Mouse (Mus musculus): ENCODE measurements around the gene Bpifc. TPM values are rescaled to one million over a fixed set of nuclear protein-coding genes. Genes with fewer than 3 reads are reported as not detected.

Bpifc gene
- polyA plus RNA-seq (2014; fragmentation: Nextera tagmentation; extraction: Ambion mirVana), result not detected in 2 replicates

- 91% methylated on average over 2 of the region's 2 CpGs for WGBS
- DNase-seq (ENCODE audit: low spot score) (no peak), ATAC-seq (replicated peaks; ENCODE audit: low FRiP score) (no peak)
- H3K9me3 ChIP-seq (ENCODE audit: control insufficient read depth, low read length), result no peaks in the 10 kb centered on the region
- H3K9ac ChIP-seq (ENCODE audit: low read length), result no peak within 1 kb of the TSS
- H3K4me1 ChIP-seq (replicated peaks; ENCODE audit: control insufficient read depth, insufficient read depth, low read length), result no peaks in the 10 kb centered on the region
- no peak within 1 kb of the TSS for H3K4me2 ChIP-seq (ENCODE audit: low read depth, low read length, severe bottlenecking)
- no peaks in the 10 kb centered on the region for H3K36me3 ChIP-seq (ENCODE audit: control insufficient read depth, insufficient read depth, low read length)
- no peak within 1 kb of the TSS for H3K27ac ChIP-seq (ENCODE audit: low read depth, low read length)
- no peak within 1 kb of the TSS for H3K4me3 ChIP-seq (ENCODE audit: low read depth, low read length)
- no peaks in the 10 kb centered on the region for H3K27me3 ChIP-seq (ENCODE audit: control insufficient read depth, insufficient read depth, low read length)
Measured at GRCm38 (mm10) chr10:86011781-86012180, at the start of gene Bpifc. TSS of gene Bpifc (minus strand) at chr10:86011895.

GRCm38 (mm10) chr10:86060267-86060666 is 48.6 kb upstream of the Bpifc start:
- no peak overlapping the region for H3K27ac ChIP-seq (ENCODE audit: low read depth, low read length)
- ATAC-seq (replicated peaks; ENCODE audit: low FRiP score), result no peak
- H3K4me3 ChIP-seq (ENCODE audit: low read depth, low read length), result no peak overlapping the region
- no peaks in the 10 kb centered on the region for H3K9me3 ChIP-seq (ENCODE audit: control insufficient read depth, low read length)
- no peaks in the 10 kb centered on the region for H3K4me1 ChIP-seq (replicated peaks; ENCODE audit: control insufficient read depth, insufficient read depth, low read length)
- H3K9ac ChIP-seq (ENCODE audit: low read length), result no peak overlapping the region
- no peaks in the 10 kb centered on the region for H3K36me3 ChIP-seq (ENCODE audit: control insufficient read depth, insufficient read depth, low read length)
- no peaks in the 10 kb centered on the region for H3K27me3 ChIP-seq (ENCODE audit: control insufficient read depth, insufficient read depth, low read length)
- DNase-seq (ENCODE audit: low spot score), result no peak
- 47% methylated on average over 3 of the region's 3 CpGs for WGBS
- H3K4me2 ChIP-seq (ENCODE audit: low read depth, low read length, severe bottlenecking), result no peak overlapping the region

- Histone ChIP-seq H3K9me3 (ENCODE audit: control insufficient read depth, low read length) (no peaks in the 10 kb centered on the region), H3K36me3 (ENCODE audit: control insufficient read depth, insufficient read depth, low read length) (no peaks in the 10 kb centered on the region), H3K9ac (ENCODE audit: low read length) (no peak overlapping the region), H3K4me2 (ENCODE audit: low read depth, low read length, severe bottlenecking) (no peak overlapping the region), H3K27ac (ENCODE audit: low read depth, low read length) (no peak overlapping the region), H3K4me1 (replicated peaks; ENCODE audit: control insufficient read depth, insufficient read depth, low read length) (no peaks in the 10 kb centered on the region), H3K4me3 (ENCODE audit: low read depth, low read length) (no peak overlapping the region), H3K27me3 (ENCODE audit: control insufficient read depth, insufficient read depth, low read length) (no peaks in the 10 kb centered on the region)
- 63% methylated on average over 2 of the region's 2 CpGs for WGBS
- ATAC-seq (replicated peaks; ENCODE audit: low FRiP score), result no peak
- DNase-seq (ENCODE audit: low spot score), result no peak
Measured at GRCm38 (mm10) chr10:86057712-86058111, 46.0 kb upstream of the Bpifc start.

GRCm38 (mm10) chr10:86057286-86057685 is 45.6 kb upstream of the Bpifc start:
- no peak for ATAC-seq (replicated peaks; ENCODE audit: low FRiP score)
- H3K27ac ChIP-seq (ENCODE audit: low read depth, low read length), result no peak overlapping the region
- H3K4me1 ChIP-seq (replicated peaks; ENCODE audit: control insufficient read depth, insufficient read depth, low read length), result no peaks in the 10 kb centered on the region
- no peak overlapping the region for H3K9ac ChIP-seq (ENCODE audit: low read length)
- no peaks in the 10 kb centered on the region for H3K27me3 ChIP-seq (ENCODE audit: control insufficient read depth, insufficient read depth, low read length)
- WGBS, result 82% methylated on average over 11 of the region's 11 CpGs
- no peaks in the 10 kb centered on the region for H3K36me3 ChIP-seq (ENCODE audit: control insufficient read depth, insufficient read depth, low read length)
- DNase-seq (ENCODE audit: low spot score), result no peak
- H3K4me3 ChIP-seq (ENCODE audit: low read depth, low read length), result no peak overlapping the region
- no peaks in the 10 kb centered on the region for H3K9me3 ChIP-seq (ENCODE audit: control insufficient read depth, low read length)
- no peak overlapping the region for H3K4me2 ChIP-seq (ENCODE audit: low read depth, low read length, severe bottlenecking)

- ATAC-seq (replicated peaks; ENCODE audit: low FRiP score) (no peak), DNase-seq (ENCODE audit: low spot score) (no peak)
- no peaks in the 10 kb centered on the region for H3K4me1 ChIP-seq (replicated peaks; ENCODE audit: control insufficient read depth, insufficient read depth, low read length)
- no peaks in the 10 kb centered on the region for H3K36me3 ChIP-seq (ENCODE audit: control insufficient read depth, insufficient read depth, low read length)
- H3K27me3 ChIP-seq (ENCODE audit: control insufficient read depth, insufficient read depth, low read length), result no peaks in the 10 kb centered on the region
- 86% methylated on average over 8 of the region's 8 CpGs for WGBS
- no peaks in the 10 kb centered on the region for H3K9me3 ChIP-seq (ENCODE audit: control insufficient read depth, low read length)
- H3K9ac ChIP-seq (ENCODE audit: low read length), result no peak overlapping the region
- no peak overlapping the region for H3K4me2 ChIP-seq (ENCODE audit: low read depth, low read length, severe bottlenecking)
- H3K4me3 ChIP-seq (ENCODE audit: low read depth, low read length), result no peak overlapping the region
- H3K27ac ChIP-seq (ENCODE audit: low read depth, low read length), result no peak overlapping the region
Measured at GRCm38 (mm10) chr10:86056297-86056903, 44.7 kb upstream of the Bpifc start.

- WGBS, result 91% methylated on average over 10 of the region's 10 CpGs
- no peaks in the 10 kb centered on the region for H3K27me3 ChIP-seq (ENCODE audit: control insufficient read depth, insufficient read depth, low read length)
- no peak overlapping the region for H3K9ac ChIP-seq (ENCODE audit: low read length)
- H3K4me3 ChIP-seq (ENCODE audit: low read depth, low read length), result no peak overlapping the region
- no peak overlapping the region for H3K4me2 ChIP-seq (ENCODE audit: low read depth, low read length, severe bottlenecking)
- H3K36me3 ChIP-seq (ENCODE audit: control insufficient read depth, insufficient read depth, low read length), result no peaks in the 10 kb centered on the region
- no peak for ATAC-seq (replicated peaks; ENCODE audit: low FRiP score)
- H3K4me1 ChIP-seq (replicated peaks; ENCODE audit: control insufficient read depth, insufficient read depth, low read length), result no peaks in the 10 kb centered on the region
- H3K27ac ChIP-seq (ENCODE audit: low read depth, low read length), result no peak overlapping the region
- H3K9me3 ChIP-seq (ENCODE audit: control insufficient read depth, low read length), result no peaks in the 10 kb centered on the region
- no peak for DNase-seq (ENCODE audit: low spot score)
Measured at GRCm38 (mm10) chr10:86052818-86053522, 41.3 kb upstream of the Bpifc start.

- no peaks in the 10 kb centered on the region for H3K4me1 ChIP-seq (replicated peaks; ENCODE audit: control insufficient read depth, insufficient read depth, low read length)
- no peak overlapping the region for H3K4me2 ChIP-seq (ENCODE audit: low read depth, low read length, severe bottlenecking)
- H3K27ac ChIP-seq (ENCODE audit: low read depth, low read length), result no peak overlapping the region
- WGBS, result 87% methylated on average over 2 of the region's 2 CpGs
- no peaks in the 10 kb centered on the region for H3K36me3 ChIP-seq (ENCODE audit: control insufficient read depth, insufficient read depth, low read length)
- no peak overlapping the region for H3K9ac ChIP-seq (ENCODE audit: low read length)
- H3K4me3 ChIP-seq (ENCODE audit: low read depth, low read length), result no peak overlapping the region
- DNase-seq (ENCODE audit: low spot score) (no peak), ATAC-seq (replicated peaks; ENCODE audit: low FRiP score) (no peak)
- no peaks in the 10 kb centered on the region for H3K9me3 ChIP-seq (ENCODE audit: control insufficient read depth, low read length)
- H3K27me3 ChIP-seq (ENCODE audit: control insufficient read depth, insufficient read depth, low read length), result no peaks in the 10 kb centered on the region
Measured at GRCm38 (mm10) chr10:86050522-86050921, 38.8 kb upstream of the Bpifc start.

- Histone ChIP-seq H3K4me2 (ENCODE audit: low read depth, low read length, severe bottlenecking) (no peak overlapping the region), H3K27me3 (ENCODE audit: control insufficient read depth, insufficient read depth, low read length) (no peaks in the 10 kb centered on the region), H3K4me1 (replicated peaks; ENCODE audit: control insufficient read depth, insufficient read depth, low read length) (no peaks in the 10 kb centered on the region), H3K9me3 (ENCODE audit: control insufficient read depth, low read length) (no peaks in the 10 kb centered on the region), H3K36me3 (ENCODE audit: control insufficient read depth, insufficient read depth, low read length) (no peaks in the 10 kb centered on the region), H3K4me3 (ENCODE audit: low read depth, low read length) (no peak overlapping the region), H3K27ac (ENCODE audit: low read depth, low read length) (no peak overlapping the region), H3K9ac (ENCODE audit: low read length) (no peak overlapping the region)
- WGBS, result 88% methylated on average over 9 of the region's 9 CpGs
- no peak for DNase-seq (ENCODE audit: low spot score)
- no peak for ATAC-seq (replicated peaks; ENCODE audit: low FRiP score)
Measured at GRCm38 (mm10) chr10:86047786-86048185, 36.1 kb upstream of the Bpifc start.

GRCm38 (mm10) chr10:86046371-86046770 is 34.7 kb upstream of the Bpifc start:
- Histone ChIP-seq H3K9ac (ENCODE audit: low read length) (no peak overlapping the region), H3K27me3 (ENCODE audit: control insufficient read depth, insufficient read depth, low read length) (no peaks in the 10 kb centered on the region), H3K4me2 (ENCODE audit: low read depth, low read length, severe bottlenecking) (no peak overlapping the region), H3K36me3 (ENCODE audit: control insufficient read depth, insufficient read depth, low read length) (no peaks in the 10 kb centered on the region), H3K4me1 (replicated peaks; ENCODE audit: control insufficient read depth, insufficient read depth, low read length) (no peaks in the 10 kb centered on the region), H3K4me3 (ENCODE audit: low read depth, low read length) (no peak overlapping the region), H3K27ac (ENCODE audit: low read depth, low read length) (no peak overlapping the region), H3K9me3 (ENCODE audit: control insufficient read depth, low read length) (no peaks in the 10 kb centered on the region)
- ATAC-seq (replicated peaks; ENCODE audit: low FRiP score) (no peak), DNase-seq (ENCODE audit: low spot score) (no peak)
- WGBS, result 97% methylated on average over 1 of the region's 1 CpGs

Data from forebrain, embryonic 11.5 days (tissue).